Mouse (Mus musculus): ENCODE results near the gene Arhgap25. TPM values are rescaled to one million over a fixed set of nuclear protein-coding genes. Genes with fewer than 3 reads are reported as not detected.
"Not testable (repeated sequence)": the region's sequence is repeated elsewhere in the genome, so short reads cannot be mapped to it uniquely, and the experiment has no call there.

The Arhgap25 gene
- total RNA-seq, 2 experiments from 2014 or later = 7.3 to 10.7 TPM

- intact Hi-C loops (cut with DNase I) = no loop called here
- DNase-seq (ENCODE audit: low spot score in 2 of 2) = no peak
Observed at GRCm38 (mm10) chr6:87538376-87539270, 5.6 kb upstream of the Arhgap25 start.

DNA sequence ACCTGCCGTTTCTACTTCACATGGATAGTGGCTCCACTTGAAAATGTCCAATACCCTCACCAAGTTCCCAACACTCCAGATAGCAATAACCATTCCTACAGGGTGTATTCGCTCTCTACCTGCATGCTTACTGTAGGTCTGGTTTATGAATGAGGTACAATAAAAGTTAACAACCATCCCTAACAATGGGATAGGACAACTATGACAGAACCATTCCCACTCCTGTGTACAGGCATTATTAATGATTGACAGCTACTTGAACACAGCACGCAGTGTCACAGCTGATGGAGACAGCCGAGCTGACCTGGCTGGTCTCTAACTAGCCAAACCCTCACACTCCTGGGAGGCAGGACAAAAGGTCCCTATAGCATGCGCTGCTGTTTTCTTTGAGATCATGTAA, 4.6 kb upstream of the Arhgap25 start:
- intact Hi-C loops (cut with DNase I) = no loop called here
- no peak for DNase-seq (ENCODE audit: low spot score in 2 of 2)

GRCm38 (mm10) chr6:87536270-87536669, 3.2 kb upstream of the Arhgap25 start:
- intact Hi-C loops (cut with DNase I) = no loop called here
- no peak for DNase-seq (ENCODE audit: low spot score in 2 of 2)

GRCm38 (mm10) chr6:87535651-87536050, 2.6 kb upstream of the Arhgap25 start:
- intact Hi-C loops (cut with DNase I) = no loop called here
- peak in 1 of 2 experiments; percentile 92 for DNase-seq (ENCODE audit: low spot score in 2 of 2)

DNA sequence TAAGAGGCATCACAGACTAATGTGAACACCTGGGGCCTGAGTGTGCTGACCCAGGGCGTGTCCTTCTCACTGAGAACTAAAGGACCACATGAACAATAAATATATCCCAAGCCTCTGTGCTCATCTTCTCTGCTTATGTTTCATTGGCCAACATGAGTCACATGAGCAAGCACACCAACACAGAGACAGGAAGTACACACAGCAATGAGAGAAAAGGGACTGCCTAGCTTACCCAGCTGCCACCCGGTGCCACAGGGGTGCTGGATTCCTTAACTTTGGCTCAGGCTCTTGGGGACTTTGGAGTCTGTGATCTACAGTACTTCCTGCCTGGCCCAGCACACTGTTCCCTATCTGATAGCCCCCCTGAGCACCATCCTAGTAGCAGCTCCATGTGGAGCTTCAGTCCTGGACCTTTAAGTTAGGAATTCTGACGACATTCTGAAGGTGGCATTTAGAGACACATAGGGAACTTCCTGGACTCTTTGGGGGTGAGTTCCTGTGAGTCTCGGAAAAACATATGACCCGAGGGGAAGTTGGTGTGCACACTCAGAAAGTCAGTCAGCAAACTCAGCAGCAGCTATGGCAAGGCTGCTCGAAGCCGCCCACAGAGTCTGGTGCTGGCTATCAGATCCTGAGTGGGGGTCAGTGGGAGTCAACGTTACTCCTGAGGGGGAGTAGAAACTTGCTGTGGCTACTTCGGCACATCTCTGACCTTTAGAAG, 2.0 kb upstream of the Arhgap25 start:
- no peak for DNase-seq (ENCODE audit: low spot score in 2 of 2)
- intact Hi-C loops (cut with DNase I) = no loop called here

DNA sequence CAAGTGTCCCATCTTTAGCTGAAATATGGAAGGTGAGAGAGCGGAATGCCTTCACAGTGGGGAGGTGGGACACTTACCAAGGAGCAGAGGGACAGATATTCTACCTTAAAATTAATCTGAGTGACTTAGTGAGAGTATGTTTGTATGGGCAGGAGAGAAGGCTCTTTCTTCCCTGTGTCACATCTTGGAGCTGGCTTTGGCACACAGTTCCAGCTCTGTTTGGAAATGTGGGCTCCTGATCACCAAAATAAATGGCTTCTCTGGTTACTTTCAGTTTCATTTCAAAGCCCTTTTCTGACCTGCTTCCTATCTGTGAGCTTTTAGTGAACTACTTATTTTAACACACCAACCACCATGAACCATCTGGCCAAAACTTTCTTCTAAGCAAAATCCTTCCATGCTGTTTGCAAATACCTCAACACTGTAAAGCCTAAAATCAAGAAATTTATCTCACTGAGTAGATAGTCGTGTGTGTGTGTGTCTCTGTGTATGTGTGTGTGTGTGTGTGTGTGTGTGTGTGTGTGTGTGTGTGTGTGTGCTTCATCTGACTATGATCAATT, 1.5 kb downstream of the Arhgap25 start:
- intact Hi-C loops (cut with DNase I) = no loop called here
- no peak for DNase-seq (ENCODE audit: low spot score in 2 of 2)

GRCm38 (mm10) chr6:87530386-87530785, 2.7 kb downstream of the Arhgap25 start:
- no peak for DNase-seq (ENCODE audit: low spot score in 2 of 2)
- intact Hi-C loops (cut with DNase I) = no loop called here

DNA sequence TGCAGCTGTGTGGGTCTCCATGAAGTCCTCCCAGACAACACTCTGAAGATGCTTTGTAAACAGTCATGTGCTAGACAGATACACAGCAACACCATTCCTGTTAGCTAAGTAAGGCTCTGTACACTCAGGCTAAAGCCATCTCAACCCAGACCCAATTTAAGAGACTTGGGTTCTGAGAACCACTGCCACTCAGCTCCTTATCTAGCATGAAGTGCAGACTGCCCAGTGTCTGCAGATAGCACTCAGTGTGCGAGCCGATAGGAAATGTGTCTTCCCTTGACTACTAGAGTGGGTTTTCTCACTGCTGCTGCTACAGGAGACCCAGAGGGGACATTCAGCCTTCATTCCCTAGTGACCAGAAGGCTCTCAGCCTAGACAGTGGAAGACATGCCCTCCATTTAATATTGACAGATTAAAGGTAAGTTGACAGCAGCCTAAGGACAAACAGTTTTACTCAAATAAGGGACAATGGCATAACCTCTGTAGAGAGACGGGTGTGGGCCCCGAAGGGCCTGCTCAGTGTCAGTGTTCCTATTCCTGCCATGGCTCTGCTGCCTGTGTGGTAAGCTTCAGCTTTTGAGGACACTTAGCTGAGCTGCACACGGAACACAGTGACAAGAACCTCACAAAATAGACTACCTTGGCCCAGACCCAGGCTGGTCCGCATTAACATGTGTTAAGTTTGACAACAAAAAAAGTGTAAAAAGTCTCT, 5.1 kb downstream of the Arhgap25 start:
- DNase-seq (ENCODE audit: low spot score in 2 of 2) = no peak
- intact Hi-C loops (cut with DNase I) = loop anchor here (10.0 kb wide), 1 partner anchor 423 kb away; the partner anchor contains the start of gene D6Ertd527e

- intact Hi-C loops (cut with DNase I) = loop anchor here (10.0 kb wide), 1 partner anchor 423 kb away; the partner anchor contains the start of gene D6Ertd527e
- no peak for DNase-seq (ENCODE audit: low spot score in 2 of 2)
Observed at GRCm38 (mm10) chr6:87527366-87527765, 5.7 kb downstream of the Arhgap25 start.

- DNase-seq (ENCODE audit: low spot score in 2 of 2) = no peak
- intact Hi-C loops (cut with DNase I) = loop anchor here (10.0 kb wide), 1 partner anchor 420 kb away; the partner anchor contains the start of gene D6Ertd527e
Observed at GRCm38 (mm10) chr6:87525126-87525525, 7.9 kb downstream of the Arhgap25 start.

DNA sequence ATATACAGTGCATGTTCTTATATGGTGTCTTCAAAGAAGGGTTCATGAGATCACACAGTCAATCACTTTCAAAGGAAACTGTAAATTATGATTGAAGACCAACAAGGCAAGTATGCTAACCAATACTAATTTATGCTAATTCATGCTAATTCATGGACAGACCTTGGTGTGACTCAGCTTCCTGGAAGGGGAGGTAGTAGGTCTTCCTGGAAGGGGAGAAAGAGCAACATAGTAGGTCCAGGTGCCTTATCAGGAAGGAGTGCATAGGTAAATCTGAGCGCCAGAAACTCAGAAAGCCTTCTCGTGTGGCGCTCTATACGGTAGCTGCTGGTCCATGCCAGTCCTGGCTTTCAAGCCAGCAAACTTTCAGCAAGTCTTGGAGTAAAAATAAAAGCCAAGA, 8.8 kb downstream of the Arhgap25 start:
- DNase-seq (ENCODE audit: low spot score in 2 of 2) = no peak
- intact Hi-C loops (cut with DNase I) = loop anchor here (5.0 to 10.0 kb wide), 2 partner anchors 127 to 419 kb away; partner anchors contain the start of gene D6Ertd527e

- intact Hi-C loops (cut with DNase I) = loop anchor here (2.0 to 10.0 kb wide), 3 partner anchors 61 to 419 kb away; partner anchors contain the start of gene D6Ertd527e
- no peak for DNase-seq (ENCODE audit: low spot score in 2 of 2)
Observed at GRCm38 (mm10) chr6:87523736-87524135, 9.3 kb downstream of the Arhgap25 start.

DNA sequence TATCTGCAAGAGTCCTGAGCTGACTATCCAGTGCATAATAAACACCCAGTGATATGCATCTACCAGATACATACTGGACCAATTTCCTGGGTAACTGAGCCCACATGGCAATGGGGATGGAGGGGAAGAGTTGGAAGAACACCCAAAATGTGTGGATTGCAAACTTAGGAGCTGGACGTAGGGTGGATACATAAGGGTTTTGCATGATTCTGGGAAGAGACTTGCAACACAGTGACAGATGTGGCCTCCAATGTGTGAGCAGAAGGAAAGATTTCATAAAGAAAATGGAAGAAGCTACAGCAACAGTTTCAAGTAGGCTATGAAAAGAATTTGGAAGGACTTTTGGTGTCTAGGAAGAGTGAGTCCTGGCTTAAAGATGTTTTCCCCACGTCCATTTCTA, 10.0 kb downstream of the Arhgap25 start:
- intact Hi-C loops (cut with DNase I) = loop anchor here (2.0 to 10.0 kb wide), 3 partner anchors 60 to 418 kb away; partner anchors contain the start of gene D6Ertd527e

DNA sequence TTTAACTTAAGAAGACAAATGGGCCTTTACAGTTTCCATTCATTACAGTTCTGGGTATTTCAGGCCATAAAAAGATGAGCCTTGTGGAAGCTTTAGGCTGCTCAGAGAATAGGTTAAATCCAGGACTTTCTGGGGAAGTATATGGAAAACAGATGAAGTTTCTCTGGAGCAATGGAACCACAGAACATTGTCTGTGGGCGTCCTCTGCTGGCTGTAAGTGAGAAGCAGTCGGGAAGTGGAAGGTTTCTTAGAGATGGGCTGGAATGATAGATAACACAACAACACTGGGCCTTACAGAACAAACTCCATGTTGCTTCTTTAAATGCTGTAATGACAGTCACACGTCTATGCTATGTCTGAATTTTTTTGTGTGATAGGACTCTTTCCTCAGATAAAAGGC, 10.8 kb downstream of the Arhgap25 start:
- peak; percentile 64 to 86 for DNase-seq (ENCODE audit: low spot score in 2 of 2)
- intact Hi-C loops (cut with DNase I) = loop anchor here (2.0 to 10.0 kb wide), 3 partner anchors 59 to 417 kb away; partner anchors contain the start of gene D6Ertd527e

More for the DNA sequence above, 10.0 kb downstream of the Arhgap25 start:
- DNase-seq (ENCODE audit: low spot score in 2 of 2) = peak in 1 of 2 experiments; percentile 79

DNA sequence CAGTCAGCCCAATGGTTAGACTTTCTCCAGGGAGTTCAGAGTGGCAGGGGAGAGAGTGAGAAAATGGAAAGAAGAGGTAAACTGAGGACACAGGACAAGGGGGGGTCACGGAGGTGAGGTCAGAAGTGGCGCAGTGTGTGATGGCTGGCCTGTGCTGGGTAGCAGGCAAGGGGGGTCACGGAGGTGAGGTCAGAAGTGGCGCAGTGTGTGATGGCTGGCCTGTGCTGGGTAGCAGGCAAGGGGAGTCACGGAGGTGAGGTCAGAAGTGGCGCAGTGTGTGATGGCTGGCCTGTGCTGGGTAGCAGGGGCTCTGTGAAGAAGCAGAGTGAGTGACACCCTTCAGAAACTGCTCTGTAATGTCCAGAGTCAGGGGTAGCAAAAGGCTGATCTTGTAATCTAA, 11.4 kb downstream of the Arhgap25 start:
- DNase-seq (ENCODE audit: low spot score in 2 of 2) = not testable (repeated sequence)
- intact Hi-C loops (cut with DNase I) = loop anchor here (2.0 to 10.0 kb wide), 3 partner anchors 59 to 417 kb away; partner anchors contain the start of gene D6Ertd527e

GRCm38 (mm10) chr6:87520572-87520971, 12.5 kb downstream of the Arhgap25 start:
- DNase-seq (ENCODE audit: low spot score in 2 of 2) = no peak
- intact Hi-C loops (cut with DNase I) = loop anchor here (5.0 to 10.0 kb wide), 2 partner anchors 123 to 416 kb away; partner anchors contain the start of gene D6Ertd527e

DNA sequence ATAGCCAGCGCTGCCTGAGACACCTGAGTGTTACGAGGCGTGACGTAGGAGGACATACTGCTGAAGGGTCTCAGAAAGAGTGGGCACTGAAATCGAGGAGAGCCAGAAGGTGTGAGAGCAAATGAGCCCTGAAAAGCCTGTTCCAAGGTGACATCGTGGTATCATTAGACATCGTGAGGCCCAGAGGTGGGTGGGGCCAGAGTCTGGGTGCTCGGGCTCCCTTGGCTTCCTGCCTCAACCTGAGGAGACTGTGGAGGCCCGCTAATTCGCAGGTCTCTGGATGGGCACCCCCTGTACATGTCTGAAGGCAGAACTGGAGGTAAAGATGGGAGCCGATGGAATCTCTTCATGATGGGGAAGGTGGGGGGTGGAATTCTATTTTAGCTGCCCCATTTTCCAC, 13.2 kb downstream of the Arhgap25 start:
- DNase-seq (ENCODE audit: low spot score in 2 of 2) = no peak
- intact Hi-C loops (cut with DNase I) = loop anchor here (5.0 to 10.0 kb wide), 2 partner anchors 123 to 415 kb away; partner anchors contain the start of gene D6Ertd527e

GRCm38 (mm10) chr6:87518622-87519021, 14.4 kb downstream of the Arhgap25 start:
- DNase-seq (ENCODE audit: low spot score in 2 of 2) = no peak
- intact Hi-C loops (cut with DNase I) = no loop called here

Data from left cerebral cortex, postnatal 25 days (tissue).